Mouse (Mus musculus): ENCODE data around the gene Ak5.
"Not testable (repeated sequence)": the region's sequence is repeated elsewhere in the genome, so short reads cannot be mapped to it uniquely, and the experiment has no call there.

Ak5 gene

DNA sequence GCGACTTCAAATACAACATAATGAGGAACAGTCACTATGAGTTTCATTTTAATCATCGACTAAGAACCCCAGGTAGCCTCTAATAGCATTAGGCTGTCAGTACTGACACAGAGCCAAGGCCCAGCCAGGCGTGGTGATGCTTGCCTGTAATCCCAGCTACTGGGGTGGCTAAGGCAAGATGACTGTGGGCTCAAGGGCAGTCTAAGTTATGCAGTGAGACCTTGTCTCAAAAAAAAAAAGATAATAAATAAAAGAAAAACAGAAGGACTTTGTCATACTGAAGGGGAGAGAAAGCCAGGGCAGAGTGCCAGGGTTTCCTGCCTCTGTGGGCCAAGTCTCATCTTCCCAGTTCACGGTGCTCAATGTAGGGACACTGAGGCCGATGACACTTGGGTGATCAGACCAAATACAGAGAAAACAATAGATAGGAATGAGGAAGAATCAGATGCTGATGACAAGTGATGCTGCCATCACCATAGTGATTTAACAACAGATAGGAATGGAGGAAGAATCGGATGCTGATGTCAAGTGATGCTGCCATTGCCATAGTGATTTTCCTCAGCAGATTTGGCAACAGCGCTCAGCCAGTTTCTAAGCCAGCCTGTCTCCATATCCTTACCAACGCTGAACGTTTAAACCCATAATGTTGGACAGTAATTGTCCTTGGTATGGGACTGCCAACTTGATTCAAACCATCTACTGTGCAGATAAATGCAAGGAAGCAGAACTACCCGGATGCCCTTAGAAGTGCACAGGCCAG is 42.9 kb downstream of the Ak5 start:
- no peak for DNase-seq (ENCODE audit: low spot score in 2 of 2)

DNA sequence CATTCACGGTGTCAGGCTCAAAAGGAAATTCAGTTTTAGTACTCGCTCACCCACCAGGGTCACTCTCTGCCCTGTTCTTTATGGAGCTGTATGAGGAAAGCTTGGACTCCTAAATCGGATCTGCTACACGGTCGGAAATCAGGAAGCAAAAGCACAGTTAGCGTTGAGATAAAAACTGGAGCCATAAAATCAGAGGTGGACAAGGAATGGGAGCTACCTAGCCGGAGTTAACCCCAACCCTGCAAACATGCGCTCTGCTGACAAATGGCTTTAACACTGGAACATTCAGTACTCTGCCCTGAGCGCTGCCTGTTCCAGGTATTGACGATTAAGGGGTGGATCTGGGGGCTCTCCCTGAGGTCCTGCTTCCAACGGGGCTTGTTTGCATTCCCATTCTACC is 47.6 kb downstream of the Ak5 start:
- DNase-seq (ENCODE audit: low spot score in 2 of 2), result no peak

DNA sequence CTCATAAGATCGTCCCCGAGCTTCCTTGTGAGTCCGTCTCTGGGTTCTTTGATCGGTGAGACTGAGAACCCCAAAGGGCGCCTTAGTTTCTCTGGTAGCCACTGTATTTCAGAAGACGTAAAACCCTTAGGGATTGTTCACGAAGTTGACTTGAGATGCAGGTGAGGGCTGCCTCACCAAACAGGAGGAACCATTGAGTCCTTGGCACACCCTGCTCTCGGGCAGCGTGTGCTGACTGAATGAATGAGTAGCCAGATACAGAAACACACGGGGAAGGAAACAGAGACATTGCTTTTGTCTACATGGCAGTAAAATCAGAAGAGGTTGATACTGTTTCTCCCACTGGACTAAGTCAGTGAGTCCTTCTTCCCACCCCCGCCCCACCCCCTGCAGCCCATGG is 48.1 kb downstream of the Ak5 start:
- no peak for DNase-seq (ENCODE audit: low spot score in 2 of 2)

DNA sequence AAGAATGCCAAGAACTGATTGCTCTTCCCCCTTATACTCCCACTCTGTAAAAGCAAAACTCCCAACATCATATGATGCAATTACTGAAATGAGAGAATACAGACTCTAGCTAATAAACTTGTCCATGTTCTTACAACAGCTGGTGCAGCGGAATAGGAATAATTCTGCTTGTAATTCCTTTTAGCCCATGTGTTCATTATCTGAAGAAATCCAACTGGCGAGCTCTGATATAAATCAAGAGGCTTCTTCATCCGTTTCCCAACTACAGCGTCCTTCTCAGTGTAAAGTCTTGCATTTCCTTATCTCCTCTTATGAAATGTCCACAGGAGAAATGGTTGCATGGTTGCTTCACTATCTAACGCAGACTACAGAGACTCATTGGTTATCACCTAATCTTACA is 59.1 kb downstream of the Ak5 start:
- no peak for DNase-seq (ENCODE audit: low spot score in 2 of 2)

DNA sequence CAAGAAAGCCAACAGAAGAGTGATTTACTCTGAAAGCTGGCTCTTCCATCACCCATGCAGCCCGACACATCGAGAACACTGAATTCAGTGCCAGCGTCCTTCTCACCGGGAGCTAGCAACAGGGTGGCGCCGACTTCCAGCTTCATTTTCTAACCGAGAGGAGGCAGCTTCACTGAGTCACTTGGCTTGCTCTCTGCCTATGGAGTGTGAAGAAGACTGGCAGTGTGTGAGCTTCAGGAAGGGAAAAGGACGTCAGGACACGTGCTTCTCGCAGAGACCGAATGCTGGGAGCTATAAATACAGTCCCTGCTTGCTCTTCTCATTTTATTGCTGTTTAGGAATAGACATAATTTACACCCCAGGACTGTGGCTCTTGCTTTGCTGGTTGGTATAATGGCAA is 62.3 kb downstream of the Ak5 start:
- peak; percentile 77 to 86 for DNase-seq (ENCODE audit: low spot score in 2 of 2)

DNA sequence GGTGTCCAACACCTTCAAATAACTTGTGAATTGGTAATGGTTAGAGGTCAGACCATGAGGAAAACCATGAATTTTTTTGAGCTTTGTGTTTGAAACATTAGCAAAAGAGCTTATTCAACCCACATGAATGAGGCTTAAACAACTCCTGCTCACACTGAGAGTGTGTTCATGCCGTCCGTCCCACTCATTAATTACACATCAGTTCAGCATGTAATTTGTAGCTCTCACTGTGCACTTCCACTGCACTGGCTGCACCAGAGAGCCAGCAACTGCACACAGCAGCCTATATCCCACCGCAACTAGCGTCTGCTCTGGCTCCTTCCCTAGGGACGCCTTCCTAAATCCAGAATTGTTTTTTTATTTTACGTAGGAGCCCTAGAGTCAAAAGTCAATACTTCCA is 68.5 kb downstream of the Ak5 start:
- no peak for DNase-seq (ENCODE audit: low spot score in 2 of 2)

DNA sequence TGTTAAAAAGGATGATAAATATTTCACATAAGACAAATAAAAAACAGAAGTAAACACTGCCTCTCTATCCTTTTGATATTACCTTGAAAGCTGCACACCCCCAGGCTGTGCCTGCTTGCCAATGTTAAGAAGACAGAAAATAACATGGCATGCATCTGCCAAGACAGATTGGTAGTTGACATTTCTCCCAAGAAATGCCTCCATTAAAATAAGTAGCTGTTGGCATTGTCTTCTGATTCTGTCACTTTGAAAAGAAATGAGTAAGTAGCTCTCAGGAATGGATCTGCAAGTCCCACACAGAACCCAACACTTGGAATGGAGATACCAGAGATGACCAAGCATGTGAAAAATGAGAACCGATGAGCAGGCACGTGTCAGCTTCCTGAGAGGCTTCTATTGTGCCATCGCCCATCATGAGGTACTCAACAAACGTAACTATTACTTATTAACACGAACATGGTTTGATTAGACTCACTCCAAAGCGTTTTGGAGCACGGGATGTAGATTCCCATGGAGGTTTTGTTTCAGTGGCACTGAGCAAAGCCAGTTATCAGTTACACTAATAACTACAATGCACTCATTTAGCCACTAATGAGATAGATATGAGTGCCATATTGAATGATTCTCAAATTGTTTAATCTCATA is 71.6 kb downstream of the Ak5 start:
- peak in 1 of 2 experiments; percentile 33 for DNase-seq (ENCODE audit: low spot score in 2 of 2)

DNA sequence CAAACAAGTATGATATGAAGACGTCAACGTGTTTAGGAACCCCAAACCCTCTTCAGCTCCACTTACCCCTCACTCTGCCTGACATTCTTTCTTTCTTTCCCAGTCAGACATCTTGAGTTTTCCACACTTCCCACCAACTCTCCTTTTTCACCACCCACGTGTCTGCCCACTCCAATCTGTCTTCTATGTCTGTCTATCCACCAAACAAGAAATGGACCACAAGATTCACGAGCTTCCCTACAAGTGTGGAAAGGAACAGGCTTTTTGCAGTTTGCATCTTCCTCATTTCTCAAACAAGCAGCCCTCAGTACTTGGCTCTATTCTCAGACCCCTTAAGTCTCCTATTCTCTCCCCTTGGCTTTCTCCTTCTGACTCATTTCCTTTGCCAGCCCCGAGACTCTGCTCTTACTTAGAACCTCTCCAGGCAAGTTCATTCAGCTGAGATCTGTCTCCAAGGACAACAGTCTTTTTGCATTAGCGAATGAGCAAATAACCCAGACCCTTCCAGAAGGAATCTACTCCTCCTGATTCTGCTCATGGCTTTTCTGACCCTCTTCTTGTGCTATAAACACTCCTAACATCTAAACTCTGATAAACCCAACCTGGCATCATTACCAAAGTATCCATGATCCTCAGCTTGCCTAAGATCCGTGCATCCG is 75.3 kb downstream of the Ak5 start:
- peak; percentile 73 to 81 for DNase-seq (ENCODE audit: low spot score in 2 of 2)

DNA sequence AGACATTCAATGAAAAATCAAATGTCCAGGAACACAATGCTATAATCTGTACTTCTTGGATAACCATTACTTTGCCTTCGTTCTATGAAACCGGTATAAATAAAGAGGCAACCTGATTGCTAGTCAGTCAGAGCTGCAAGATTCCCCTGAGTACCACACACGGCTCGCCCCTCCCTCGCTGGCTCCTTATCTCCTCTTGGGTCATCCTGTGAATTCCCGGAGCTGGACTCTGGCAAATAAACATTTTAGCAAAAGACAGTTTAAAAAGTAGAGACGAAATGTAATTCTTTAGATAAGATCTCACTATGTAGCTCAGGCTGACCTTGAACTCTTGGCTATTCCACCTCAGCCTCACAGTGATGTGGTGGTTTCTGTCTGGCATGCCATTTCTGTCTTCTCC is 77.7 kb downstream of the Ak5 start:
- no peak for DNase-seq (ENCODE audit: low spot score in 2 of 2)

DNA sequence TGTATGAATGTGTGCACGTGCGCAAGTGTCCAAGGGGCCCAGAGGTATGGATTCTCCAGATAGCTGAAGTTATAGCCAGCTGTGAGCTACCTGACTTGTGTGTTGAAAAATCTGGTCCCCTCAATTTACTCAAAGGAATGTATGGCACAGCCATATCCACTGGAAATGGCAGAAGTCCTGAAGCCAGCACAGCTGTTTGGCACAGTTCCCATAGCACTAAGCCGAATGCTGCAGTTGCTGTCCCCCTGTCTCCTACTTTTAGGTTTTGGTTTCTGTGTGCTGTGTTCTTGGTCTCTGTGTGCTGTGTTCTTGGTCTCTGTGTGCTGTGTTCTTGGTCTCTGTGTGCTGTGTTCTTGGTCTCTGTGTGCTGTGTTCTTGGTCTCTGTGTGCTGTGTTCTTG is 79.1 kb downstream of the Ak5 start:
- not testable (repeated sequence) for DNase-seq (ENCODE audit: low spot score in 2 of 2)

DNA sequence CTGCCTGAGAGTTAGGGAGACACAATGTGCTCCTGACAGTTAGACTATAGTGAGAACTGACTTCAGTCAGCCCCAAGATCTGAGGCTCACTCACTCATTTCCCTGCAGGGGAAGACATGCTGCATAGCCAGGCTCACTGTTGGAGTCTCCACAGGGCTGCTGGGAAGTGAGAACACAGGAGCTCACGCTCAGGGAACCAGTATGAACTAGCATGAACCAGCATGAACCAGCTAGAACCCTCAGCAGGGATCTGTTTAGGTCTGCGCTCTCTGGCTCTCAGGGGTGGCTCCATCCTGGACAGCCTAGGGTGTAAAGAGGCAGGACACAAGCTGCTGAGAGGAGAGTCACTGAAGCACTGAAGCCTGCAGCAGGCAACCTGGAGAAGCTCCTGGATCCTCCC is 81.2 kb downstream of the Ak5 start:
- no peak for DNase-seq (ENCODE audit: low spot score in 2 of 2)

DNA sequence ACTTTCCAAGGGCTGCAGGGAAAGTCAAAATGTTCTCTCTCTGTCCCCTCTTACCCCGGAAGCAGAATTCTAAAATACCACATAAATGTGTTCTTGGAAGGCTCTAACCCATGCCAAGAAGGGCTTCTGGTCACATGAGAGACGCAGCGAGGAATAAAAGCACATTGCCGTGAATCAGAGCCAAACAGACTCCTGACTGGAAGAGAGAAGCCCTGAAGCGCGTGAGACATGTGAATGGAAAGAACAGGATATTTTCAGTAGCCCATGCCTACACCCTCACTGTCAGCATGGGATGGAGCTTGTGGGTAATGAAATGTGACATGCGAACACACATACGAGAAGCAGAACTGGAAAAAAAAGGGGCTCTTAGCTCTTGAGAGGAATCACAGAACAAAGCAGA is 82.0 kb downstream of the Ak5 start:
- DNase-seq (ENCODE audit: low spot score in 2 of 2), result peak in 1 of 2 experiments; percentile 44

DNA sequence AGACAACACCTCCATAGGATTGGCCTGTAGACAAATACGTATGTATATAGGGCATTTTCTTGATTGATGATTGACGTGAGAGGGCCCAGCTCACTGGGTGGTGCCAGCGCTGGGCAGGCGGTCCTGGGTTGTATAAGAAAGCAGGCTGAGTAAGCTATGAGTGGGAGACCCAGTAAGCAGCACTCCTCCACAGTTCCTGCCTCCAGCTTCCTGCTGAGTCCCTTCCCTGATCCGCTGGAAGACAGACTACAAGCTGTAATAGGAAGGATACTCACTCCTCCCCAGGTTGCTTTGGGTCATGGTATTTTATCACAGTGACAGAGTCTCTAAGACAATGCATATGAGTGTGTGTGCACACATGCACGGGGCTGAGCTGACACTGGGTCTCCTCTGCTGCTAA is 82.6 kb downstream of the Ak5 start:
- DNase-seq (ENCODE audit: low spot score in 2 of 2), result no peak

DNA sequence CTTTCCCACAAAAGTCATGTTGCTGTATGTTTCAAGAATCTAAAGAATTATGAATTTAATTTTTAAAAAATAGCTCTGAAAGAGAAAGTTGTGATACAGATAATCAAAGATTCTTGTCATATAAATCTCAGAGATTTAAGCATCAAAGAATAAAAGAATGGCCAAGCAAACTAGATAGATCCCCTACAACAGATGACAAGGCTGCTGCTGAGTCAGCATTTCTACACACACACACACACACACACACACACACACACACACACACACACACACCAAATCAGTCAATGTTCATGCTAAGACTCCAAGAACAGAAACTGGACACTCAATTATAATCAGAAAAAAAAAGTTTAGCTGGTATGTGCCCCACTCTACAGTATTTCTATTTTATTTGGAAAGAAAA is 85.1 kb downstream of the Ak5 start:
- no peak for DNase-seq (ENCODE audit: low spot score in 2 of 2)

DNA sequence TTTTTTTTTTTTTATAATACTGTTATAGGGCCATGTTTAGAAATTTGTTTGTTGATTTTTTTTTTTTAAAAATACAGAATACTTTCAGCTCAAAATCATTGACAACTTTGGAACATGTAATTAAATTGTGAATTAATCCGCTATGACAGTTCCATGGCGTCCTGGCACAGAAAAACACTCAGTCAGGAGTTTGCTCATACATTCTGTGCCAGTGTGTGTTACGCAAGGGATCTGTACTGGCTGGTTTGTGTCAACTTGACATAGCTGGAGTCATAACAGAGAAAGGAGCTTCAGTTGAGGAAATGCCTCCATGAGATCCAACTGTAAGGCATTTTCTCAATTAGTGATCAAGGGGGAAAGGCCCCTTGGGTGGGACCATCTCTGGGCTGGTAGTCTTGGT is 86.3 kb downstream of the Ak5 start:
- not testable (repeated sequence) for DNase-seq (ENCODE audit: low spot score in 2 of 2)

DNA sequence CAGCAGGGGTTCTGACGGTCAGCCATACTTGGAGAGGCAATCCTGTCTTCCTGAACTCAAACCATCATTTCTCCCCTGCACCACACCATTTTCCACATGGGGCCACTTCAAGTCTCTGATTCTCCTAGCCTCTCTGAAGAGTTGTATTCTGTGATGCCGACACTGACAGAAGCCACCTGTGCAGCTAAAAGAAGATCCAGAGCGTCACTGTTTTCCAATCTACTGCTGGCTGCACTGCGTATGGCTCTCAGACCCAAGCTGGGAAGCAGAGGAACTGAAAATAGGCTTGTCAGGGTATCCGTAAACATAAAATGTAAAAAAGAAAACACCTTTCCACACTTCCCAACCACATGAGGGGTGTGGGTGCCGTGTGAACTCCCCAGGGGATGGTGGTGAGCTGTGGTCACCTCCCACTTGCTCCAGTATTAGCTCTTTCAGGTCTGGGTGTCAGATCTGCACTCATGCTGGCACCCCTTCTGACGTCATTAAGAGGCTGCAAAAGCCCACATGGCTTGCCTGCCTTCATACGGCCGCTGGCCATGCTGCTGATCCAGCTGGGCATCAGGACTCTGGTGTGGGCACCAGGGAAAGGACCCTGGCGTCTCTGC is 88.1 kb downstream of the Ak5 start:
- DNase-seq (ENCODE audit: low spot score in 2 of 2), result no peak

DNA sequence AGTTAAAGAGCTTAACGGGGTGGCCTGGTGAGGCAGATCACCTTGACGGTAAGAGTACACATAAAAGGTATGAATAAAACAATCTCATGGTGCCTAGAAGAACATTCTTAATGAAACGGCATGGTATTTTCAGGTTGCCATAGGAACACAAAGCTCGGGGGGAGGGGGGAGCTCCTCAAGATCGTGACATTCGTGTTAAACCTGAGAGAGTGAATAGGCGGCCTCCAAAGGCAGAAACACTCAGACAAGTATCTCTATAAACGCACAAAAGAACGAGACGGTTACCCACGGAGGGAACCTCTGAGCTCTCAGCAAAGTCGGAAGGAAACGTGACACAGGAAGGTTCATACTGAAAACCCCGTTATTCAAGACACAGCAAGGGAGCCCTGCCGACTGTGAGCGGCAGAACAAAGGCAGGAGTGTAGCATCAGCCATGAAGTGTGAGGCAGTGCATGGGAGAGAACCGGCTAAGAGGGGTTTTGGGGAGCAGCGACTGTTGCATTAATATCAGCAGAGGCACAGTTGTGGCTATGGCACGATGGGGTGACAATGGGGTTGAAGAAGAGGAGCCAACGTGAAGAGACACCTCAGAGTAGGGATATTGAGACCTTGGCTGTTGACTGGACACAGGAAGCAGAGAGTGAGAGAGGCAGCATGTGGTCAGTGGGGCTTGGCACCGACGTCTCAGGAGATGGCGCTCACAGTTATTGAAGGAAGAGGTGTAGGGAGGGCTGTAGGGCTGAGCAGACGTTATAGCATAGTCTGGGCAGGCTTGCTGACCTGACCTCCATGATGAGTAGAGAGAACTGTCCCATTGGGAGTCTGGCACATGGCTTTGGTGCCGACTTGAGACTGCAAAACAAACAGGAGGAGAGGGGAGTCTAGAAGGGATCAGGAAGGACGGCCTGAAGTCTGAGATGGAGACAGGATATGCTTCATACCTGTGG is 89.6 kb downstream of the Ak5 start:
- no peak for DNase-seq (ENCODE audit: low spot score in 2 of 2)

DNA sequence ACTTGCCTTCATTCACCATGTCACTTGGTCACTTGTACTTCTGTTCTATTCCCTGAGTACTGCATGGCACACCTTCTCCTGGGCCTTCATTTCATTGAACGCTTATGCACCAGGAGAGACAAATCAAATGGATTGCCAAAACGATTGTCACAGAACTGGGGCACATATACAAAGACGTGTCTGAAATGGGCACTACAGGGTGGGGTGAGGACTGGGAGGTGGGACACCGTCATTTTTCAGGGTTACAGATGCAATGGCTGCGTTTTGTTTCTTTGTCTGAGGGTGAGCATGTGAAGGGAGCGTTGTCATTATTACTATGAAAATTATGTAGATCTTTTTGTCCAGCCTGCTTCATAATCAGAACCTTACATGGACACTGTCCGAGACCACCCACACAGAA is 90.4 kb downstream of the Ak5 start:
- no peak for DNase-seq (ENCODE audit: low spot score in 2 of 2)

DNA sequence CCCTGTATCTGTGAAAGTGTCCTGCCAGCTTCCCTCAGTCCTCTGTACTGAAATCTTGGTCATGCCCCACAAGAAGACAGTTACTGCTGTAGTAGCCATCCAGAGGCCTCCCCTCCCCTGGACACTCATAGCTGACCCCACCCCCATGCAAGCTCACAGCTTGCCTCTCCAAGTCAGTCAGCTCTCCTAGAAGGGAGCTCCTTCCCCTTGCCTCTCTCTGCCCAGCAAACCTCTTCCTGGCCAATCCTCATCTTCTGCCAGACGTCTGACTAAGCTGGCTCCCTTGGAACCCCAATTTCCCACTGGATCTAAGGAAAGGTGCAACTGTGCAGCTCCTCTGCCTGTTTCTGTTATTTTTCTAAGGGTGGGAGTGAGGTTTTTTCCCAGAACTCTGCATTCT is 90.9 kb downstream of the Ak5 start:
- DNase-seq (ENCODE audit: low spot score in 2 of 2), result no peak

DNA sequence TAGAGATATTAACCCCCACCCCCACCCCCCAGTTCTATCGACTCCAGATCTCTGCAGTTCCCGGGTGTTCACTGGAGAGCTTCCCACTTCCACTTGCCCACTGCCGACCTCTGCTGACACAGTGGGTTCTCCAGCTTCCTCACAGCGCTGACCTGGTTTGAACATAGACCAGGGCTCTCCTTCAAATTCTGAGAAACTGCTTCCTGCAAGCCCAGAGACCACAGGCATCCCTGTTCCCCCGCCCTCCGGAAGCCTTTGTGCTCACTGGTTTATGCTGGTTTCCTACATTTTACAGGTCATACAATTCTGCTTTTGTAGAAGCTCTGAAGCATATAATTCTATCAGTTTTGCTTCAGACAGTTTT is 98.9 kb downstream of the Ak5 start:
- DNase-seq (ENCODE audit: low spot score in 2 of 2), result no peak

DNA sequence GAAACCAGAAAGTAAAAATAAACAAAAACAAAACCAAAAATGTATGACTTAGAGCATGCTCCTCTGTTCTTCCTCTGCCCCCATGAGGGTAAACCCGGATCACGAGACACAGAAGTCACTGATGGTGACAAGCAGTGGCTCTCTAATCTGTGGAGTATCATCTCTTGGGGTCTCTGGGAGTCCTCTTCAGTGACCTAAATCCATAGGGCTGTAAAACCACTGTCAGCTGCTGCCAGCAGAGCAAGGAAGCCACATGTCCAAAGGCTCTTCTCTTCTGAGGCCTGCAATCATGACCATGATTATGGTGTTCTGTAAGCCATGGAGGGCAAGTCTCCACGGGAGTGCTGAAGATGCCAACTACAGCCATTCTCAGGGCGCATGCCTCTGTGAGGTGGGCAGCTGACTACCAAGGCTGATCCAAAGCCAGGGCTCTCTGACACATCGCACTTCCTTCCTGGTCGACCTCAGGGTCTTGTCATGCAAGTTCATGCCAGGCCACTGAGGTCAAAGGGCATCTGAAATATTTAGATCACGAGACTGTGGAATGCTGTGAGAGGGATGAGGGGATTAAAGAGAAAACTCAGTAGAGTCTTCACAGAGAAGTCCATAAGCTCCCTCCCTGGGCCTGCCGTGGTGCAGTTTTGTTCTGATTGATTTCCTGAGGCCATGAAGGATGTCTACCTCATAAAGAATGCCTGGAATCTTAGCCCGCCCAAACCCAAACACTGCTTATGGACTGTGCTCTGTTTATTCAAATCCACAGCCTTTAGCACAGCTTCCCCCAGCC is 99.5 kb downstream of the Ak5 start:
- no peak for DNase-seq (ENCODE audit: low spot score in 2 of 2)
